Mouse (Mus musculus) erythroblast, embryonic 14.5 days (primary cell): ENCODE data around the gene Appbp2.

Source experiments
- GATA1 ChIP-seq: IDR thresholded peaks from 2 replicates; pipeline ENCODE4 v1.6.1; 2012; ENCODE audit warnings: low read length, inconsistent platforms, mixed read lengths
- TAL1 ChIP-seq: IDR thresholded peaks from 3 replicates; pipeline ENCODE4 v1.6.1; 2012; ENCODE audit warnings: low read length, inconsistent platforms, mixed read lengths

- TF ChIP-seq TAL1: no peak
- TF ChIP-seq GATA1: no peak
Measured at GRCm38 (mm10) chr11:85248151-85248550, 13.2 kb upstream of the Appbp2 start.
